ENCODE assay signal across 35 mouse cellular contexts in the genomic region with DNA sequence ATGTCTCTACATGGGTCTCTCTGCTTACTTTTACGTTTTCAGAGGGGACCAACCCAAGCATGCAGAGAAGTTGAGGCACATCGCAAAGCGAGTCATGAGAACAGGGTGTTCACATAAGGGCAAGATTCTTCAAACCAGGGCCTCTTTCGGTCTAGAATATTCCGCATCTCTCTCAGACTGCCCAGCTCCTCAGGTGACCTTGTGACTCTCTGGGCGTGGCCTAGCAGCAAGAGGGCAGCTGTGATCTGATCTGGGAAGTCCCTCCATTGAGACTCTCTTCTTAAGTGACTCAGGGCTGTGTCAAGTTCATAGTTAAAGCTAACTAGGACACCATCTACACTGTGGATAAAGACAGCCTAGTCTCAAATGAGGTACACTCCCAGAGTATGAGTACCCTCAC. TPM values are rescaled to one million over a fixed set of nuclear protein-coding genes. Genes with fewer than 3 reads are reported as not detected.
"Had no signal": no experiment of that assay in that cellular context is flagged by ENCODE, and none has a peak within 500 bp of the region (broad histone marks: within the 10 kb centered on the region; RNA-seq: fewer than 3 reads in every experiment).

No protein-coding gene starts in this region.

- DNase-seq: heart, postnatal 10 days; heart, postnatal 14 days; heart, postnatal 36 days; heart, postnatal 4 days; kidney, adult 11 months; kidney, adult 18-20 months; kidney, adult 2 months; kidney, adult 8-10 months; kidney, adult 9 months; kidney, postnatal 10 days; kidney, postnatal 14 days; kidney, postnatal 25 days; kidney, postnatal 36 days; kidney, postnatal 4 days; layer of hippocampus, adult 9-11 months; layer of hippocampus, postnatal 36 days had no signal

- H3K4me2 ChIP-seq: heart, embryonic 11.5 days; heart, embryonic 12.5 days; heart, embryonic 13.5 days; heart, embryonic 15.5 days; hindbrain, embryonic 13.5 days; hindbrain, embryonic 14.5 days; hindbrain, embryonic 15.5 days; intestine, embryonic 15.5 days; kidney, embryonic 15.5 days had no signal

- H3K27ac ChIP-seq: heart, embryonic 13.5 days; heart, embryonic 15.5 days; hindbrain, embryonic 13.5 days; hindbrain, embryonic 14.5 days; hindbrain, embryonic 15.5 days; hindbrain, postnatal 0 days; intestine, embryonic 15.5 days; kidney, embryonic 15.5 days; kidney, postnatal 0 days; layer of hippocampus, adult 2 months; left cerebral cortex, adult 2 months had no signal

- H3K9me3 ChIP-seq: heart, embryonic 12.5 days; heart, embryonic 13.5 days; heart, embryonic 15.5 days; hindbrain, embryonic 10.5 days; hindbrain, embryonic 13.5 days; hindbrain, embryonic 15.5 days; intestine, embryonic 15.5 days; kidney, embryonic 15.5 days had no signal

- ATAC-seq: hindbrain, embryonic 16.5 days; hindbrain, postnatal 0 days; inflammation-experienced regulatory T-cells, adult 6 months; intestine, embryonic 15.5 days; intestine, embryonic 16.5 days; intestine, postnatal 0 days had no signal

- H3K36me3 ChIP-seq: heart, embryonic 15.5 days; hindbrain, embryonic 15.5 days; intestine, embryonic 15.5 days had no signal

- H3K4me3 ChIP-seq: heart, embryonic 12.5 days; heart, embryonic 13.5 days; heart, embryonic 15.5 days; hindbrain, embryonic 10.5 days; hindbrain, embryonic 13.5 days; hindbrain, embryonic 15.5 days; intestine, embryonic 15.5 days; kidney, embryonic 15.5 days; layer of hippocampus, adult 2 months; left cerebral cortex, adult 2 months had no signal

- H3K9ac ChIP-seq: heart, embryonic 12.5 days; heart, embryonic 13.5 days; heart, embryonic 15.5 days; hindbrain, embryonic 13.5 days; hindbrain, embryonic 14.5 days; hindbrain, embryonic 15.5 days; intestine, embryonic 15.5 days; kidney, embryonic 15.5 days had no signal

- H3K27me3 ChIP-seq: heart, embryonic 12.5 days; heart, embryonic 13.5 days; heart, embryonic 15.5 days; hindbrain, embryonic 13.5 days; hindbrain, embryonic 15.5 days; intestine, embryonic 15.5 days; kidney, embryonic 15.5 days had no signal

RNA-seq across cellular contexts. Expression of gene Sox8, which starts 42.8 kb away (rescaled TPM):
- total RNA-seq: hematopoietic stem cell, adult 5-6 weeks had no signal
- polyA plus RNA-seq: inflammation-experienced regulatory T-cells, adult 6 months had no signal
